Mouse (Mus musculus) kidney, adult 2 months (tissue): ENCODE measurements around the gene R3hcc1l. TPM values are rescaled to one million over a fixed set of nuclear protein-coding genes. Genes with fewer than 3 reads are reported as not detected.
A peak's percentile ranks its signal among the peaks of the same experiment; 100 is the strongest.

Experiments
- DNase-seq: peaks from one replicate; pipeline ENCODE4 v3.0.0; 2021
- H3K27ac ChIP-seq: fragments of 200-500 bp; 2 replicates; pipeline ENCODE4 v1.5.1; 2012; ENCODE audit warnings: low read depth, low read length, control low read depth, inconsistent platforms; ENCODE audit not compliant: insufficient read depth
- H3K27me3 ChIP-seq: fragments of 200-500 bp; replicated peaks from 2 replicates; pipeline ENCODE4 v1.6.1; 2012; ENCODE audit warnings: mild to moderate bottlenecking, moderate library complexity, low read length, inconsistent platforms; ENCODE audit not compliant: control insufficient read depth, insufficient read depth
- H3K36me3 ChIP-seq: fragments of 200-500 bp; 2 replicates; pipeline ENCODE4 v1.6.1; 2012; ENCODE audit warnings: mild to moderate bottlenecking, moderate library complexity, low read length, inconsistent platforms; ENCODE audit not compliant: control insufficient read depth, insufficient read depth
- H3K4me1 ChIP-seq: fragments of 200-500 bp; 2 replicates; pipeline ENCODE4 v1.6.1; 2011; ENCODE audit warnings: low read length; ENCODE audit not compliant: control insufficient read depth, insufficient read depth
- H3K4me3 ChIP-seq: fragments of 200-500 bp; 2 replicates; pipeline ENCODE4 v1.5.1; 2011; ENCODE audit warnings: mild to moderate bottlenecking, low read depth, low read length, control low read depth; ENCODE audit not compliant: insufficient read depth
- CTCF ChIP-seq: fragments of 200-500 bp; conservative IDR thresholded peaks from 2 replicates; pipeline ENCODE4 v1.5.1; 2011; ENCODE audit warnings: low read depth, mild to moderate bottlenecking, control low read depth, low read length, moderate library complexity, mixed read lengths; ENCODE audit not compliant: insufficient read depth, insufficient read length
- POLR2A ChIP-seq: fragments of 200-500 bp; IDR thresholded peaks from one replicate; pipeline ENCODE4 v1.6.1; 2011; ENCODE audit warnings: low read depth, low read length, control low read depth
- WGBS: fragments of 180-500 bp; shearing (Covaris S2); methylation state at CpG from one replicate; pipeline ENCODE4 v1.1.7; 2018; 5-methylcytosine and 5-hydroxymethylcytosine counted together
- polyA plus RNA-seq: library from polyadenylated mRNA; depleted of rRNA; stranded (reverse); fragments of >200 nt; gene quantifications from 2 replicates; pipeline ENCODE4 v1.2.3, GENCODE M21; 2012

The R3hcc1l gene
- polyA plus RNA-seq, 1 experiment, result 5.7 TPM

DNA sequence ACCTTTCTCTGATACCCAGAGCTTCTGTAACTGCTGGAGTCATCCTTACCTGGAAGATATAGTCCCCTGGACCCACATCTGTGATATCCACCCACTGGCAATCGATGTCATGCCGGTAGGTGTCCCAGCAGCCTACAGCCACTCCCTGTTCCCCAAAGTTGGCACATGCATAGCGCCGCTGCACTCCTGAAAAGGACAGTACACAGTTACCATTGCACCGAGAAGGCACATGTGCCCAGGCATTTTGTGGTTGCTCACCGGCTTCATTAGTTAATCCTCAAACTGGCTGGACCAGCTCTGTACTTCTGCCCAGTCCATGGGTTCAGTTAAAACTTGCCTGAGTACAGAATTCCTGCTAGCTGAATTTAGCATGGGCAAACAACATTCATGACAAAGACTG, 79.3 kb downstream of the R3hcc1l start:
- 69% methylated on average over 6 of the region's 6 CpGs for WGBS
- Histone ChIP-seq H3K4me1 (peaks cover 12% of the 10 kb centered on the region; the same call in 1 of the 2 replicates), H3K27me3 (no peaks in the 10 kb centered on the region), H3K4me3 (no peak overlapping the region), H3K27ac (no peak overlapping the region), H3K36me3 (no peaks in the 10 kb centered on the region)
- peak; percentile 64 for DNase-seq
- no peak for TF ChIP-seq CTCF
- no peak for TF ChIP-seq POLR2A

DNA sequence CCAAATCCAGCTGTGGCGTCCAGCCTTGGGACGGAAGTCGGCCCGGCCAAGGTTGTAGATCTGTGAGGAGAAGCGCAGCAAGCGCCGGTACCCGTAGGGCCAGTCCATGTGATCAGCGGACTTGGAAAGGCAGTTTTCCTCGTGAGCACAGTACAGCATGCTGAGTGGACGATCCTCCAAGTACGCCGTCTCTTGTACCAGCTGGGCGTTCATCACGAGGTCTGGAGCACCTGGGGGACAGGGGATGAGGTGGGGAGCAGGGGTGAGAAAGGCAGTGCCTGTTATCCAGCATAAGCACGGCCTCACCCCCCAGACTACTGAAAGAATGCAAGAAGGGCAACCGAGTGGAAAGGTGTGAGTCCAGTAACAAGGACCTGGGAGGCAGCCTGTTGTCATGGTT, 81.3 kb downstream of the R3hcc1l start:
- no peak for TF ChIP-seq POLR2A
- no peak overlapping the region for H3K27ac ChIP-seq
- H3K27me3 ChIP-seq, result no peaks in the 10 kb centered on the region
- WGBS, result 43% methylated on average over 17 of the region's 17 CpGs
- H3K36me3 ChIP-seq, result no peaks in the 10 kb centered on the region
- H3K4me1 ChIP-seq, result peaks cover 12% of the 10 kb centered on the region; the same call in 1 of the 2 replicates
- no peak overlapping the region for H3K4me3 ChIP-seq
- DNase-seq, result peak; percentile 62

DNA sequence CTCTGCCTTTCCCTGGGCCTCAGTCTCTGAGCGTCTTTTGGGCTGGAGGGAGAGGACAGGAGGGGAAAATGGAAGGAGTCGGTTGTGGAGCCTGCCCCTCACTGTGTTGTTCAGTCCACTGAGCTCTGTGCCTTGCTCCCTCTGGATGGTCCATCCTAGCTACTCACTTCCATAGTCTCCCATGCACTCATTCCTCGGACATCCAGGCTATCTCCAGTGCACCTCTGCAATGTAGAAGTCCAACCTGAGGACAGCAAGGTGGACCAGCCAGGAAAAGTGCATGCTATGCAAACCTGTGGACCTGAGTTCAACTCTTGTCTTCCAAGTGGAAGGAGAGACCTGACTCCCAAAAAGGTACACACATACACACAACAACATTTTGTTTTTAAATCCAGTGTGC, 82.0 kb downstream of the R3hcc1l start:
- no peak overlapping the region for H3K27ac ChIP-seq
- H3K36me3 ChIP-seq, result no peaks in the 10 kb centered on the region
- TF ChIP-seq CTCF, result no peak
- TF ChIP-seq POLR2A, result no peak
- 48% methylated on average over 3 of the region's 3 CpGs for WGBS
- H3K27me3 ChIP-seq, result no peaks in the 10 kb centered on the region
- no peak for DNase-seq
- no peak overlapping the region for H3K4me3 ChIP-seq
- H3K4me1 ChIP-seq, result peaks cover 12% of the 10 kb centered on the region; the same call in 1 of the 2 replicates

DNA sequence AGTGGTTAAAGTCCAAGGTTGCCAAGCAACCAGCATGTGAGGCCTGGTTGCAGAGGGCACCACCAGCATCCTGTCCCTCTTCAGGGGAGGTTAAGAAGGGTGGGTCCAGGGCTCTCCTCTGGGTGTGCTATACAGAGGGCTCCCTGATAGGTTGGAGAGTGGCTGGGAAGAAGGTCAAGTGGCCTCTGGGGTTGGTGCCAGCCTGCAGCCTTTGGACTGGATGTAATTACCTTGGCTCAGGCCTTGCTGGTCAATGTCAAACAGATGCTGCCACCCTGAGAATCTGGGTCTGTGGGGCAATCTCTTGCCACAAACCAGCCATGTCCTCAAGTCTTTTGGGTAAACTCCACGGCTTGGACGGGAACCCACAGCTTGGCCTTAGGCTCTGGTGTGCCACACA, 82.9 kb downstream of the R3hcc1l start:
- no peaks in the 10 kb centered on the region for H3K27me3 ChIP-seq
- peaks cover 12% of the 10 kb centered on the region; the same call in 1 of the 2 replicates for H3K4me1 ChIP-seq
- DNase-seq, result peak; percentile 79
- TF ChIP-seq POLR2A, result no peak
- TF ChIP-seq CTCF, result no peak
- H3K27ac ChIP-seq, result no peak overlapping the region
- 82% methylated on average over 2 of the region's 2 CpGs for WGBS
- H3K36me3 ChIP-seq, result no peaks in the 10 kb centered on the region
- no peak overlapping the region for H3K4me3 ChIP-seq

DNA sequence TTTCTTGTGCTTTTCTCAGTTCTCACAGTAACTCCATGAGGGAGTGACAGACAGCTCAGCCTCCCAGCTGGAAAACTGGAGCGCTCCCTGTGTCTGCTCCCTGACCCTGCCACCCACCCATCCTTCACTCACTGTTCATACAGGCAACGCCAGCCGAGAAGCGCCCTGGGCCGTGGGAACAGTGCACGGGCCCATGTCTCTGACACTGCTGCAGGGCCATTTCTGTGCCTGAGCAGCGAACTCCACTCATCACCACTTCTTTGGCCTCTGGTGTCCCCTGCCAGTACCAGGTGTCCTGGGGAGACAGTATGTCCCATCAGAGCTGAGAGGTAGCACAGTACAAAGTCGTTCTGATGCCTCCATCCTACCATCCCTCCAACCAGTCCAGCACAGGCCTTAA, 83.5 kb downstream of the R3hcc1l start:
- 71% methylated on average over 8 of the region's 8 CpGs for WGBS
- no peaks in the 10 kb centered on the region for H3K27me3 ChIP-seq
- H3K4me1 ChIP-seq, result peaks cover 12% of the 10 kb centered on the region; the same call in 1 of the 2 replicates
- no peak for DNase-seq
- no peaks in the 10 kb centered on the region for H3K36me3 ChIP-seq
- TF ChIP-seq CTCF (no peak), POLR2A (no peak)
- H3K27ac ChIP-seq, result no peak overlapping the region
- H3K4me3 ChIP-seq, result no peak overlapping the region

DNA sequence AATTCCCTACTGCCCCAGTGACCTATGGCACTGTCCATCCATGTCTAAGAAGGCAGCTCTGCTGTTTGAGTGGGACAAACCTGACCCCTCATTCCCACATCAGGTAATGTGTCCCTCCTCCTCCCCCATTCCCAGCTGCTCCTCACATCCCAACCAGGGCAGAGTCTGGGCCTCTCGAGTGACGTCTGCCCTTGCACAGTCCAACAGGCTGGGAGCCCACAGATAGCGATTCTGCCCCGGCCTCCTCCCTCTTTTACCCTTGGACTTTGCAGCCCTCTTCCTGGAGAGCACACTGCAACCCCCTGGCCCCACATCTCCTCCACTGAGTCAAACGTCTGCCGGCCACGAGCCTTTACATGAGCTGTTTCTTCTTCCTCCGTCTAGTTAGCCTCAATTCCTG, 84.0 kb downstream of the R3hcc1l start:
- H3K27ac ChIP-seq, result no peak overlapping the region
- TF ChIP-seq CTCF (no peak), POLR2A (no peak)
- DNase-seq, result no peak
- no peaks in the 10 kb centered on the region for H3K27me3 ChIP-seq
- H3K36me3 ChIP-seq, result no peaks in the 10 kb centered on the region
- H3K4me1 ChIP-seq, result peaks cover 12% of the 10 kb centered on the region; the same call in 1 of the 2 replicates
- no peak overlapping the region for H3K4me3 ChIP-seq
- 52% methylated on average over 8 of the region's 8 CpGs for WGBS

DNA sequence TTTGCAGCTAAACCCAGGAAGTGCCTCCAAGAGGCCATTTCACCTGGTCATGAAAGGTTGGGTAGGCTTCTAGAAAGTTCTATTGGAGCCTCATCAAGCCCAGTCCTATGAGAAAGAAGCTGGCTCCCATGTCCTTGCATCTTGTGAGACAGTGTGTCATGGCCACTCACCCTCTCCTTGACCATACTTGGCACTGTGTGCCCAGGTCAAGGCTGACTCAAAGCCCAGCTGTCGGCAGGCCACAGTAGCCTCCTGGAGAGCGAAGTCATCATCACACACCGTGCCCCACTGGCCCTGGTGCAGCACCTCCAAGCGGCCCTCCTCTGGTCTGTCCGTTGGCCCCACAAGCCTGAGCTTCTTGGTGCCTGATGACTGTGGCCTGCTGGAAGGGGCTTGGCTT, 89.5 kb downstream of the R3hcc1l start:
- Histone ChIP-seq H3K36me3 (no peaks in the 10 kb centered on the region), H3K27me3 (no peaks in the 10 kb centered on the region), H3K27ac (no peak overlapping the region), H3K4me1 (no peaks in the 10 kb centered on the region), H3K4me3 (no peak overlapping the region)
- no peak for DNase-seq
- TF ChIP-seq CTCF (no peak), POLR2A (no peak)
- WGBS, result 94% methylated on average over 5 of the region's 5 CpGs

DNA sequence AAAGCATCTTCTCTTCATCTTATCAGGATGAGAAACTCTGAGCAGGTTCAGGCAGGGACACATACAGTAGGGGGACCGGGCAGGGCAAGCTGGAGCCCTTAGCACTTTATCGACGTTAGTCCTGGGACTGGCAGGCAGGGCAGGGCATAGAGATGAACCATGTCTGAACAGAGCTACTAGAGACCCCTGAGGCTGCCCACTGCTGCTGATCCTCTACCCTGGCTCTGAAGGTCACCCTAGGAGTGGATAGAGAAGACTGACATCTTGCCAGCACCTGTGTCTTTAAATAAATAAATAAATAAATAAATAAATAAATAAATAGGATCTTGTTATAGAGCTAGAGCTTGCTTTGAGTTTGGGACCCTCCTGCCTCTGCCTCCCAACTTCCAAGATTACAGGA, 91.2 kb downstream of the R3hcc1l start:
- Histone ChIP-seq H3K27me3 (no peaks in the 10 kb centered on the region), H3K27ac (no peak overlapping the region), H3K36me3 (no peaks in the 10 kb centered on the region), H3K4me3 (no peak overlapping the region), H3K4me1 (no peaks in the 10 kb centered on the region)
- WGBS, result 93% methylated on average over 3 of the region's 3 CpGs
- no peak for DNase-seq
- no peak for TF ChIP-seq POLR2A
- TF ChIP-seq CTCF, result no peak
